Mouse (Mus musculus): ENCODE results near the gene Slc9a8.

DNA sequence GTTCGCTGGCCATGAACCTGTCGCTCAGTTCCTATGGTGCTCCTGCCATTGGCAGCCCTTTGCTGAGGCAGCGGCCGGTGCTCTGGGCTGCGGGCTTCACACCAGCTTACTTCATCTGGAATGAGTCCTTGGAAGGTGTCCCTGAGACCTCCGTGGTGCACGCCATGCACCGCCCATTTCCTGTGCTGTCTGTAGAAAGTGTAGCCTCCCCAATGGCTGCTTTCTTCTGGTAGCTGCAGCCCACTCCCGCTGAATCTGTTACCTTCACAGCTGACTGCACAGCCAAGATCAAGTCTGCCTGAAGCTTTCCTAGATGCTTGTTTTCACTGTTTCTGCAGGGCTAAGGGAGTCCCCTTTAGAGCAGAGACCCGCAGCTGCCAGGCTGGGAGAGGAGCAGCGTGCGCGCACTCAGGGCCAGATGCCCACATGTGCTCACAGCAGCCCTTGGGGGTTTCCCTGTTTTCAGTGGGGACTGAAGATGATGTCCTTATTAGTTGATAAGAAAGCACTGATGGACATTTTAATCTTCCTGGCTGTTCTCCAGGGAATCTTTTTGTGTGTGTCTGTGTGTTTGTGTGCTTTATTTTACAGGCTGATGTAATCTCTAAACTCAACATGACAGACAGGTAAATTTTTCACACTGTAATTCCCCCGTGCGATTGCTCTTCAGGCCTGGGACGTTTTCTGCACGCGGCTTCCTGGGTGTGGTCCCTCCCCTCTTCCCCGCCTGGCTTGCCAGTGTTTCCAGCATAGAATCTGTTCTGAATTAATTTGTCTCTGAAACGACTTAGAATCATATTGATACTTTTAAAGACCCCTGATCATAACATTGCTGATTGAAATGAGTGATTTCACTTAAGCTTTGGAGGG is 24.6 kb downstream of the Slc9a8 start:
- TF ChIP-seq CTCF (IDR thresholded peaks at IDR 0.05; ENCODE audit: borderline replicate concordance, control insufficient read depth, extremely low read depth, insufficient read depth, low read length, poor library complexity) (no peak), POLR2A (IDR thresholded peaks at IDR 0.05; ENCODE audit: control insufficient read depth, extremely low read depth, insufficient read depth, low read length, poor library complexity) (no peak)
